Mouse (Mus musculus): ENCODE measurements around the gene Strn3. TPM values are rescaled to one million over a fixed set of nuclear protein-coding genes. Genes with fewer than 3 reads are reported as not detected.

Gene Strn3
- polyA plus RNA-seq, 1 experiment: 15.7 TPM

GRCm38 (mm10) chr12:51641871-51642270, 49.8 kb downstream of the Strn3 start:
- Histone ChIP-seq H3K4me3 (ENCODE audit: insufficient read depth, low read depth, low read length) (no peak overlapping the region), H3K36me3 (ENCODE audit: control insufficient read depth, insufficient read depth, low read length) (peaks cover under 1% of the 10 kb centered on the region), H3K4me1 (ENCODE audit: control insufficient read depth, insufficient read depth, low read length) (no peaks in the 10 kb centered on the region; the same call in 1 of the 2 replicates), H3K27ac (ENCODE audit: insufficient read depth, low read depth, low read length) (no peak overlapping the region), H3K27me3 (replicated peaks; ENCODE audit: control insufficient read depth, insufficient read depth, low read length) (no peaks in the 10 kb centered on the region)
- 56% methylated on average over 6 of the region's 6 CpGs for WGBS
- no peak for TF ChIP-seq CTCF (conservative IDR thresholded peaks at IDR 0.05; ENCODE audit: insufficient read depth, insufficient read length, low read depth, low read length)
- TF ChIP-seq POLR2A (IDR thresholded peaks at IDR 0.05; ENCODE audit: low read depth, low read length): no peak
- DNase-seq: no peak

GRCm38 (mm10) chr12:51636689-51637470, 54.8 kb downstream of the Strn3 start:
- Histone ChIP-seq H3K4me1 (ENCODE audit: control insufficient read depth, insufficient read depth, low read length) (no peaks in the 10 kb centered on the region; the same call in 1 of the 2 replicates), H3K36me3 (ENCODE audit: control insufficient read depth, insufficient read depth, low read length) (no peaks in the 10 kb centered on the region; the same call in 1 of the 2 replicates), H3K27ac (ENCODE audit: insufficient read depth, low read depth, low read length) (no peak overlapping the region), H3K4me3 (ENCODE audit: insufficient read depth, low read depth, low read length) (no peak overlapping the region), H3K27me3 (replicated peaks; ENCODE audit: control insufficient read depth, insufficient read depth, low read length) (no peaks in the 10 kb centered on the region)
- DNase-seq: no peak
- no peak for TF ChIP-seq POLR2A (IDR thresholded peaks at IDR 0.05; ENCODE audit: low read depth, low read length)
- no peak for TF ChIP-seq CTCF (conservative IDR thresholded peaks at IDR 0.05; ENCODE audit: insufficient read depth, insufficient read length, low read depth, low read length)
- 36% methylated on average over 2 of the region's 2 CpGs for WGBS

GRCm38 (mm10) chr12:51636260-51636659, 55.4 kb downstream of the Strn3 start:
- H3K27ac ChIP-seq (ENCODE audit: insufficient read depth, low read depth, low read length): no peak overlapping the region
- no peaks in the 10 kb centered on the region; the same call in 1 of the 2 replicates for H3K4me1 ChIP-seq (ENCODE audit: control insufficient read depth, insufficient read depth, low read length)
- no peak for TF ChIP-seq CTCF (conservative IDR thresholded peaks at IDR 0.05; ENCODE audit: insufficient read depth, insufficient read length, low read depth, low read length)
- no peak for TF ChIP-seq POLR2A (IDR thresholded peaks at IDR 0.05; ENCODE audit: low read depth, low read length)
- WGBS: 79% methylated on average over 2 of the region's 2 CpGs
- no peak for DNase-seq
- H3K27me3 ChIP-seq (replicated peaks; ENCODE audit: control insufficient read depth, insufficient read depth, low read length): no peaks in the 10 kb centered on the region
- H3K4me3 ChIP-seq (ENCODE audit: insufficient read depth, low read depth, low read length): no peak overlapping the region
- H3K36me3 ChIP-seq (ENCODE audit: control insufficient read depth, insufficient read depth, low read length): no peaks in the 10 kb centered on the region; the same call in 1 of the 2 replicates

DNA sequence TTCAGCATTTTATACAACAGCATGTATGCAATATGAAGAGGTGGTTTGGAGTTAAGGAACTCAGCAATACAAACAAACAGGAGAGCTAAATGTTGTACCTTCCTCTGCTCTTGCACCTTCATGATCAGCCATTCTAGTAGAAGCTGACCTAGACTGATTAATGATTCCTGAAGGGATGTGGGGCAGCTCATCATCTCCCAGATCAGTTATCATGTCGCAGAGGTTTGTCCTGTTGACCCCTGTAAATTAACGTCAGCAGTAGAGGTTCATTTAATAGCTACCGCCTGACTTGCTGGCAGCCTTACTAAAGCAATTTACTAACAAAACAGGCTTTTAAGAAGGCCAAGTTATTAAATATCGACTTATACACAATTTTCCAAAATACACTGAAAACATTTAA, 58.2 kb downstream of the Strn3 start:
- H3K4me1 ChIP-seq (ENCODE audit: control insufficient read depth, insufficient read depth, low read length): no peaks in the 10 kb centered on the region
- DNase-seq: peak; percentile 58
- H3K27ac ChIP-seq (ENCODE audit: insufficient read depth, low read depth, low read length): no peak overlapping the region
- H3K36me3 ChIP-seq (ENCODE audit: control insufficient read depth, insufficient read depth, low read length): no peaks in the 10 kb centered on the region; the same call in 1 of the 2 replicates
- no peak overlapping the region for H3K4me3 ChIP-seq (ENCODE audit: insufficient read depth, low read depth, low read length)
- H3K27me3 ChIP-seq (replicated peaks; ENCODE audit: control insufficient read depth, insufficient read depth, low read length): no peaks in the 10 kb centered on the region
- WGBS: 38% methylated on average over 4 of the region's 4 CpGs
- no peak for TF ChIP-seq CTCF (conservative IDR thresholded peaks at IDR 0.05; ENCODE audit: insufficient read depth, insufficient read length, low read depth, low read length)
- TF ChIP-seq POLR2A (IDR thresholded peaks at IDR 0.05; ENCODE audit: low read depth, low read length): no peak

DNA sequence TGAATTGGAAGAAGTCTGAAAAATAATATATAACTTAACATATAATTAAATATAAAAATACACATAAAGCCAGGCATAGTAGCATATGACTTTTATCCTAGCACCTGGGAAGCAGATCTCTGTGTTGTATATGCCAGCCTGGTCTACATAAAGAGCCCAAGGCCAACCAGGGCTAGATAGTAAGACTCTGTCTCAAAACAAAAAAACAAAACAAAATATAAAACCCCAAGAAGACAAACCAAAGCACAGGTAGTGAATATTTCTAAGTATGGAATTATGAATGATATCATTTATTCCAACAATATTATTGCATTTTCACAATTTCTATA, 68.4 kb downstream of the Strn3 start:
- H3K36me3 ChIP-seq (ENCODE audit: control insufficient read depth, insufficient read depth, low read length): peaks cover 4% of the 10 kb centered on the region; the same call in 1 of the 2 replicates
- no peak overlapping the region for H3K27ac ChIP-seq (ENCODE audit: insufficient read depth, low read depth, low read length)
- DNase-seq: no peak
- no peaks in the 10 kb centered on the region for H3K27me3 ChIP-seq (replicated peaks; ENCODE audit: control insufficient read depth, insufficient read depth, low read length)
- no peak overlapping the region for H3K4me3 ChIP-seq (ENCODE audit: insufficient read depth, low read depth, low read length)
- TF ChIP-seq POLR2A (IDR thresholded peaks at IDR 0.05; ENCODE audit: low read depth, low read length): no peak
- no peak for TF ChIP-seq CTCF (conservative IDR thresholded peaks at IDR 0.05; ENCODE audit: insufficient read depth, insufficient read length, low read depth, low read length)
- no peaks in the 10 kb centered on the region for H3K4me1 ChIP-seq (ENCODE audit: control insufficient read depth, insufficient read depth, low read length)

DNA sequence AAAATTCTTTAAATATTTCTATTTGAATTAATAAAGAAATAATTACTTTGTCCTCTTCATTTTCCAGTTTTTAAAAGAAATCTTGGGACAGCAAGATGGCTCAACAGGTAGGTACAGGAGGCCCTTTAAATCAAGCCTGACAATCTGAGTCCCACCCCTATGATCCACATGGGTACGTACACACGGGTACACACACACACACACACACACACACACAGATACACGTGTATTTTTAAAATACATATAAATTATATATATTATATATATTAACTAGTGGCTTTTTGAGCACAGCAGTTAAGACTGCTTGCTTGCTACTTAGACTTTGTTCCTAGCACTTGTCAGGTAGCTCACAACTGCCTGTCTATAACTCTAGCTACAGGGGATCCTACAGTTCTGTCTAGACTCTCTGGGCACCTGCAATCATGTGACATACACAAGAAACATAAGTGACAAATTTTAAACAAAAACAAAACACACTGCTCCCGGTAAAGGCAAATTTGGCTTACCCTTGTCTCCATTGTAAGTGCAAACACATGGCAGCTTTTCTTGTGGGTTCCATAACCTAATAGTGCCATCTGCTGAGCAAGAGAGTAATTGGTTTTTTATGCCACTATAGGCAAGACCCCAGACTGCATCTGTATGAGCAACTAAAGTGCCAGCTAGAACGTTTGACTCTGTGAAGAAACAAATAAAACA, 68.9 kb downstream of the Strn3 start:
- no peak overlapping the region for H3K4me3 ChIP-seq (ENCODE audit: insufficient read depth, low read depth, low read length)
- no peak for TF ChIP-seq POLR2A (IDR thresholded peaks at IDR 0.05; ENCODE audit: low read depth, low read length)
- no peak for TF ChIP-seq CTCF (conservative IDR thresholded peaks at IDR 0.05; ENCODE audit: insufficient read depth, insufficient read length, low read depth, low read length)
- peaks cover 4% of the 10 kb centered on the region; the same call in 1 of the 2 replicates for H3K36me3 ChIP-seq (ENCODE audit: control insufficient read depth, insufficient read depth, low read length)
- WGBS: 75% methylated on average over 5 of the region's 5 CpGs
- H3K4me1 ChIP-seq (ENCODE audit: control insufficient read depth, insufficient read depth, low read length): no peaks in the 10 kb centered on the region
- no peak overlapping the region for H3K27ac ChIP-seq (ENCODE audit: insufficient read depth, low read depth, low read length)
- DNase-seq: no peak
- no peaks in the 10 kb centered on the region for H3K27me3 ChIP-seq (replicated peaks; ENCODE audit: control insufficient read depth, insufficient read depth, low read length)

DNA sequence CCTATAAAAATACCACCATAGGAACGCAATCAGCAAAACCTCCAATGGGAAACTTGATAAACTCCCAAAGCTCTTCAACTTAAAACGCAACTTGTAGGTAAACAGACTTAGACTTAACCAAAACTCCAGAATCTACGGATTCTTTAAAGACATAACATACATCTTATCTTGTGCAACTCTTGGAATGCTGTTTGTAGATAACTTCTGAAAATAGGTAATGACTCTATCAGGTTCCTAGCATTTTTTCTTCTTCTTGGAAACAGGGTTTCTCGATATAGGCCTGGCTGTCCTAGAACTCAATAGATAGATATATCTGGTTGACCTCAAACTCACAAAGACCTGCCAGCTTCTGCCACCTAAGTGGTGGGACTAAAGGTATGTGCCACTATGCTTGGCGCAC, 70.5 kb downstream of the Strn3 start:
- WGBS: 94% methylated on average over 5 of the region's 5 CpGs
- TF ChIP-seq POLR2A (IDR thresholded peaks at IDR 0.05; ENCODE audit: low read depth, low read length) (no peak), CTCF (conservative IDR thresholded peaks at IDR 0.05; ENCODE audit: insufficient read depth, insufficient read length, low read depth, low read length) (no peak)
- H3K27me3 ChIP-seq (replicated peaks; ENCODE audit: control insufficient read depth, insufficient read depth, low read length): no peaks in the 10 kb centered on the region
- no peak overlapping the region for H3K4me3 ChIP-seq (ENCODE audit: insufficient read depth, low read depth, low read length)
- no peaks in the 10 kb centered on the region for H3K4me1 ChIP-seq (ENCODE audit: control insufficient read depth, insufficient read depth, low read length)
- peaks cover 4% of the 10 kb centered on the region; the same call in 1 of the 2 replicates for H3K36me3 ChIP-seq (ENCODE audit: control insufficient read depth, insufficient read depth, low read length)
- DNase-seq: no peak
- no peak overlapping the region for H3K27ac ChIP-seq (ENCODE audit: insufficient read depth, low read depth, low read length)

Data from kidney, adult 2 months (tissue).